Mouse (Mus musculus): ENCODE measurements around the gene Caps2.
"Not testable (repeated sequence)": the region's sequence is repeated elsewhere in the genome, so short reads cannot be mapped to it uniquely, and the experiment has no call there.

Caps2 gene

DNA sequence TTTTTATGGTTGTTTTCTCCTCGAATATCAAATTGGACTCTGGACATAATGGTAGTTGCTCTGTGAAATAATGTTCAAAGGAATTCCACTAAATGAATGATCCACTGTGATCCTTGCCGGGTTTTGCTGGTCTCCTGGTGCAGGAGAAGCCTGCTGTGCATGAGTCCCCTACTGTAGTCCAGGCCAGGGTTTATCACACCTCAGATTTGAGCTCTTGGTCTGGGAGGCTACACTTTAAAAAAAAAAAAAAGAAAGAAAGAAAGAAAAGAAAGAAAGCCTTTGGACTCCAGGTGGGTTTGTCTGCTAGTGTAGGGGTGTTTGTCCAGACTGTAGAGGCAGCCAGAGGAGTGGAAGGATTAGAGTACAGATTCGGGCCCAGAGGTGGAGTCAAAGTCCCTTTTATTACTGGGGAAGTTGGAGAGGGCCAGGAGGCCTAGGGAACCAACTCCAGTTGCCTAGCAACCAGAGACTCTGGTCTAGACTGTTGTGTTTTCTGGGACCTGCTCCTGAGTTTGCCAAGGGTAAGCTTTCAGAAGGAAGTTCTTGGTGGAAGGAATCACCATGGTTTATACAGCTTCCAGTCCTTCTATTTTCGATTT, at the start of gene Caps2:
Gene Caps2 (plus strand): TSS at position 454 of the 599 bp plus-strand sequence.
- no peak for DNase-seq (ENCODE audit: low spot score)

DNA sequence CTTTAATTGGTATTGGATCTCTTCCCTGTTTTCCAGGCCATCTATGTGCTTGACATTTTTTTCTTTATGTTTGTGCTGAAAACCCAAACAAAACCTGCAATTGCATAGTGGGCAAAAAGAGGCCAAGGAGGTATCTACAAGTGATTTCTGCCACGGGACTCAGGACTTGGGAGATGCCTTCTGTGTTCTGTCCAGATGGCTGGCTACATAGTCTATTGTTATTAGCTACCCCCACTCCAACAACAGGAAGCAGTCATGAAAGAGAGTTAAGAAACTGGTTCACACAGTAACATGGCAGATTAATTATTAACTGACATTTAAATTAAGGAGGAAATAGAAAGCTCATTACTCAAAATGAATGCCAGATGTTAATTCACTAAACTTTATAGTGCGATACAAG, 38.3 kb upstream of the Caps2 start:
- not testable (repeated sequence) for DNase-seq (ENCODE audit: low spot score)

- not testable (repeated sequence) for DNase-seq (ENCODE audit: low spot score)
Observed at GRCm38 (mm10) chr10:112127682-112128230, 35.7 kb upstream of the Caps2 start.

DNA sequence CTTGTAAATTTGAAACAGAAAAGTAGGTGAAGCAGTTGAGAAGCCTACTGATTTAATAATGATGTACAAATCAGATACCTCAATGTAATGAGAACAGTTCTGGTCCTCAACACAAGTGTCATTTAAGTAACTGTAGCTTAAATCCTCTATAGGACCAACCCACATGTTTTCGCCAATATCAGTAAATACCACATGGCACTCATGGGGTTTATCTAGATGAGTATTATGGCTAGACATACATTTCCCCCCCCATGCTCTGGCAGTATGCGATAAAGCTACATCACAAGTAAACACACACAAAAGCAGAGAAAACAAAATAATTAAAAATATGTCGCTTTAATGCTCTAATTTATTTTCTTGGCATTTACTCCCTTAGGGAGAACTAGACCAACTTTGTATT, 31.2 kb upstream of the Caps2 start:
- no peak for DNase-seq (ENCODE audit: low spot score)

- no peak for DNase-seq (ENCODE audit: low spot score)
Observed at GRCm38 (mm10) chr10:112138050-112138870, 25.2 kb upstream of the Caps2 start.

- DNase-seq (ENCODE audit: low spot score), result no peak
Observed at GRCm38 (mm10) chr10:112138871-112139430, 24.5 kb upstream of the Caps2 start.

- no peak for DNase-seq (ENCODE audit: low spot score)
Observed at GRCm38 (mm10) chr10:112139834-112140233, 23.6 kb upstream of the Caps2 start.

DNA sequence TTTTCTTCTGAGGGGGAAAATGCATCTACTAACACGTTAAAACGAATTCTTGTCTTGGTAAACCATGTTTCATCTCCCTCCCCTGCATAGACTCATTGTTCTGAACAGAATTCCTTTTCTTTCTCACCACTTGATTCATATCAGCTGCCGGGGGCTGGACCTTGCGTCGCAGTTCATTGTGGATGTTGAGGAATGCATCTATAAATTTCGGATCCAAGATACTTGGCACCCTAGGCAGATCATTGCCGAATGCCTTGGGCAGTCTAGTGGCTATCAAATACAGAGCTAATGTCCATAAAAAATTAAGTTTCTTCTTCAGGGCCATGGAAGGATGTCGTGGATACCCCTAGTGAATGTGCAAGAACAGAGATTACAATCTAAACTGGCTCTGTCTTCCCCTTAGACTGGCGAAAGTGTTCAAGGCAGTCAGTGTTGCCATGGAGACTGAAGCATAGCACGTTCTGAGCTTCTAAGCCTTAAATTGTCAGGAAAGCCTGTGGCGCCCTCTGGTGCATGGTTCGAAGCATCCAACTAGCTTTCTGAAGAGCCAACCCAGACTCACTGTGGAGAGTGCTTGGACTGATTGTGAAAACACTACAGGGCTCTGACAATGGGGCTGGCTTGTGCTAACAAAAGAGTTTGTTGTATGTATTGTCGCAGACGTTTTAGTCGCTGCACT, 3.4 kb upstream of the Caps2 start, which contains the start of gene Glipr1l3:
Gene Glipr1l3 (minus strand): TSS at position 446 of the 679 bp plus-strand sequence.
- not testable (repeated sequence) for DNase-seq (ENCODE audit: low spot score)

GRCm38 (mm10) chr10:112177027-112177426, 13.6 kb downstream of the Caps2 start:
- not testable (repeated sequence) for DNase-seq (ENCODE audit: low spot score)

DNA sequence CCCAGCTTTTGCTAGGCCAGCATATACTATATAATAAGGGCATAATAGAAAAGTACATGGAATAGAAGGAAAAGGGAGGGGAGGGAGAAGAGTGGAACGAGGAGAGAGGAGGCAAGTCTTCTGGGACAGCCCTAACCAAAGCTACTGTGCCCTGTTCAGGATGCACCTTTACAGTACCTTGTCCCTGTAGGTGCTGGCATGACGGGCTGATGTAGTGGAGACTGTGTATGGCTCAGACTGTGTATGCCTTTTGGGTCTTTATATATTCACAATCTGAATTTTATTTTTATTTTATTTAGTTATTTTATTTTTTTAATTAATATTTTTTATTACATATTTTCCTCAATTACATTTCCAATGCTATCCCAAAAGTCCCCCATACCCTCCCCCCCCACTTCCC, 30.5 kb downstream of the Caps2 start:
- DNase-seq (ENCODE audit: low spot score), result not testable (repeated sequence)

DNA sequence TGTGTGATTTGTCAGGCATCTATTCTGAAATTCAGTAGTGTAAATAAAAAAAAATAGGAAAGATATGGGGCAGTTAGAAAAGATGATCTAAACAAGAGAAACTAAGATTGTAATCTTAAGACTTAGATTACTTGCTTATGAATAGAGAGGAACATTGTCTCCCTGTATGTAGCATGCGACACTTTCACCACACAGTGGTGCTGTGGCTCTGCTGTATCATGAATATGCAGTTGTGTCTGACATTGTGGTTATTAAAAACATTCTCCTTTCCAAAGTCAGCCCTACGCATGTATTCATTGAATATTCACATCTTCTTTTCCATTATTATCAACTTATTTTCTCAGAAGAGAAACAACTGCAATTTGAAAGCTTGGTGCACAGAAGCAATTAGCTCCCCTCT, 40.0 kb downstream of the Caps2 start:
- no peak for DNase-seq (ENCODE audit: low spot score)

DNA sequence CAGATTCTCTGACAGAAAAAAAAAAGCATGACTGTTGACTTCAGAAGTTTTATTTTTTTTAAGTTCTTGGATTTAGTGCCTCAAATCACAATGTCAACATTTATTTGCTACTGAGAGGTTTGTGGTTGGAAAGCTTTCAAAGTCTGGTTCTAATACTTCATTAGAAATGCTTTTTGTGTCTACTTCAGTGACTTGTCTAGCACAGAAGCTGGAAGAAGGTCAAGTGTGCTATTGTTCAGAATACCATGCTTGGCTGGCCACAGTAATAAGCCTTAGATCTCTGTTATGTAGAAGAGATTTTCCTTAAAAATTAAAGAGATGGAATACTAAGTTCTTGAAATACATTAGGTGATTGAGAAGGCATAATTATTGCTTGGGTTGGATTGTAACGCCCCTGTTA, 63.7 kb downstream of the Caps2 start:
- no peak for DNase-seq (ENCODE audit: low spot score)

DNA sequence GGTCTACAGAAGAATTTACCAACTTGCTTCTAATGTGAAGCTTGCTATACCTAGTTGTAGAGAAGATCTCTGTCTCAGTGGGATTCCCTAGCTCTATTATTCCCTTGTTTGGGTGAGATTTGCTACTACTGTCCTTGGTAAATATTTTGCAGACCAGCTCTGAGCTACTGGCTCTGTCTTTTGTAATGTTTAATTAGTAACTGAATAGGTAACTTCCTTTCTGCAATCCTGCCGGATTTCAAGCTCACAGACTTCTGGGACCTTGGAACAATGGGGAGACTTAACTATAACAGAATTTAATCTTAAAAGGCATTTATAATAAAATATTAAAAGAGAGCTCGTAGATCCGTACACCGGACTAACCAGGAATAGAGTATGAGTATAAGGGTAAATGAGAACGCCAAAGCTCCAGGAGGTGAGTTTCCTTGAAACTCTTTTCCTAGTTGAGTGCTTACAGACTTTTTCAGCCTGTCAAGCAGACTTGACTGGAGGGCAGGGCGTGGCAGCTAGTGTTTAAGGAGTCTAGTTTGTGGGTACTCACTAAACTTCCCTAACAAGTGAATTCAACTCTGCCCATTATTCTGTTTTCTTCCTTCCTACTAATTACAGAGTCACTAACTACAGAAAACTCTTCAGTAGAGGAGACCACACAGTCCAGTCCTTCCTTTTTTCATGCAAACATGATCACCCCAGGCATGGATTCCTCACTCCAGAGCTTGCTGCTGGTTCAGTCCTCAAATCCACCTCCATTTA, 65.8 kb downstream of the Caps2 start:
- DNase-seq (ENCODE audit: low spot score), result not testable (repeated sequence)

GRCm38 (mm10) chr10:112232733-112233132, 69.3 kb downstream of the Caps2 start:
- DNase-seq (ENCODE audit: low spot score), result not testable (repeated sequence)

GRCm38 (mm10) chr10:112235396-112235940, 72.0 kb downstream of the Caps2 start:
- DNase-seq (ENCODE audit: low spot score), result not testable (repeated sequence)

GRCm38 (mm10) chr10:112248273-112248672, 84.9 kb downstream of the Caps2 start:
- no peak for DNase-seq (ENCODE audit: low spot score)

DNA sequence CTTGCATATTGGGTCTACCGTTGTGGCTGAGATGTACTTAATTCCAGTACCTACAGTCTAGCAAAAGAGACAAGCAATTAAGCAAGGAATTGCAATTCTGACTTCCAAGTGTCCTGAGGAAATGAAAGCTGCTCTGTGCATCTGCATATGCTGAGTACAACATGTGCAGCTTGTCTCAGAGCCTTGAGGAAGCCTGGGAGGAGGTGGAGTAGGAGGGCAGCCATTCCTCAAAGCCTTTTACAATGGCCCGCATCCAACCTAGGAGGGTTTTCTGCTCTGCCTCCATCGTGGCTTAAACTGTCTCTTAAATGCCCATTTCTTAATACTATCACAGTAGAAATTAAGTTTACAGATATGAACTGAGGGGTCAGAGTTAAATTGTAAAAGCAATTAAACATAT, 100.0 kb downstream of the Caps2 start:
- DNase-seq (ENCODE audit: low spot score), result no peak
